Mouse (Mus musculus): ENCODE results near the gene Cuedc2. TPM values are rescaled to one million over a fixed set of nuclear protein-coding genes. Genes with fewer than 3 reads are reported as not detected.

Gene Cuedc2
- polyA plus RNA-seq, 1 experiment from 2014 or later: 359 TPM

DNA sequence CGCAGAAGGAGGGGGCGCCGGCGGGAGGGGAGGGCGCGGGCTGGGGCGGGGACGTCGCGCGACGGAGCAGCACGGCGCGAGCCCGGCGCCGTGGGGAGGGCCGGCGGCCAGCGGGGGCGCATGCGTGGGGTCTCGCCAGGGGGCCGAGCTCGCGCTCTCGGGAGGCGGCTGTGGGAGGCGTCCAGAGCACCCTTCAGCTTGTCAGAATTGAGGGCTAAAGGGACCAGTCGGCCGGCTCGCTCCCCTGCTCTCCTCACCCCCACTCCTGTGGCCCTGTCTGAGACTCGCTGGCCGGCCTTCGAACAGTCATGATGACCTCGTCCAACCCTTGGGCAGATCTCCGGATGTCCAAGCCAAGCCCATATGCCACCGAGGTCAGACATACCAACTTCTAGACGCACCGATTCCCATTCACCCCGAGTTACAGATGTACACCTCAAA is 20.5 kb downstream of the Cuedc2 start:
- Histone ChIP-seq H3K9ac (replicated peaks; ENCODE audit: low read depth, low read length) (peak overlapping the region; percentile 70), H3K36me3 (ENCODE audit: control insufficient read depth, insufficient read depth, low read length) (peaks cover 5% of the 10 kb centered on the region; the same call in 1 of the 2 replicates), H3K4me1 (ENCODE audit: control insufficient read depth, insufficient read depth, low read length) (peaks cover 46% of the 10 kb centered on the region), H3K27ac (ENCODE audit: low read depth, low read length) (peak overlapping the region; percentile 35; the same call in 1 of the 2 replicates), H3K9me3 (ENCODE audit: control insufficient read depth, low read length) (no peaks in the 10 kb centered on the region), H3K27me3 (ENCODE audit: control insufficient read depth, insufficient read depth, low read length) (peaks cover 39% of the 10 kb centered on the region), H3K4me2 (ENCODE audit: low read depth, low read length) (peak overlapping the region; percentile 84), H3K4me3 (ENCODE audit: low read depth, low read length) (peak overlapping the region; percentile 50)
- peak; percentile 12; the same call in 1 of the 2 replicates for ATAC-seq (ENCODE audit: low read depth)
- 2% methylated on average over 35 of the region's 42 CpGs for WGBS

DNA sequence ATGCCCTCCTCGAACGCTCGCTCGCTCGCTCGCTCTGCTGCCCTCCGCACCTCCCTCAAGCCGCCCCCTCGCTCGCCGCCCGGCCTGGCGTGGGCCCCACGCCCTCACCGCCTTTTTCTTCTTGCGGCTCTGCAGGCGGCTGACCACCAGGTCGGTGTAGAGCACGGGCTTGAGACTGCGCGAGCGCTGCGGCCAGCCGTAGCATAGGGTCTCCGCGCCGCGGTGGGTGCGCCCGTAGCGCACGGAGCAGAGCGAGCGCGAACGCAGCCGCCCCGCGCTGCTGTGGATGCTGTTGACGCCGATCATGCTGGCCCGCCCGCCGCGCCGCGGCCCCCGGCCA is 21.0 kb downstream of the Cuedc2 start:
- peaks cover 39% of the 10 kb centered on the region for H3K27me3 ChIP-seq (ENCODE audit: control insufficient read depth, insufficient read depth, low read length)
- 1% methylated on average over 47 of the region's 48 CpGs for WGBS
- peak overlapping the region; percentile 35; the same call in 1 of the 2 replicates for H3K27ac ChIP-seq (ENCODE audit: low read depth, low read length)
- H3K36me3 ChIP-seq (ENCODE audit: control insufficient read depth, insufficient read depth, low read length): peaks cover 10% of the 10 kb centered on the region
- no peaks in the 10 kb centered on the region for H3K9me3 ChIP-seq (ENCODE audit: control insufficient read depth, low read length)
- H3K4me3 ChIP-seq (ENCODE audit: low read depth, low read length): peak overlapping the region; percentile 50
- peak overlapping the region; percentile 84 for H3K4me2 ChIP-seq (ENCODE audit: low read depth, low read length)
- H3K9ac ChIP-seq (replicated peaks; ENCODE audit: low read depth, low read length): peak overlapping the region; percentile 70
- peak; percentile 36; the same call in 1 of the 2 replicates for ATAC-seq (ENCODE audit: low read depth)
- peaks cover 45% of the 10 kb centered on the region for H3K4me1 ChIP-seq (ENCODE audit: control insufficient read depth, insufficient read depth, low read length)

DNA sequence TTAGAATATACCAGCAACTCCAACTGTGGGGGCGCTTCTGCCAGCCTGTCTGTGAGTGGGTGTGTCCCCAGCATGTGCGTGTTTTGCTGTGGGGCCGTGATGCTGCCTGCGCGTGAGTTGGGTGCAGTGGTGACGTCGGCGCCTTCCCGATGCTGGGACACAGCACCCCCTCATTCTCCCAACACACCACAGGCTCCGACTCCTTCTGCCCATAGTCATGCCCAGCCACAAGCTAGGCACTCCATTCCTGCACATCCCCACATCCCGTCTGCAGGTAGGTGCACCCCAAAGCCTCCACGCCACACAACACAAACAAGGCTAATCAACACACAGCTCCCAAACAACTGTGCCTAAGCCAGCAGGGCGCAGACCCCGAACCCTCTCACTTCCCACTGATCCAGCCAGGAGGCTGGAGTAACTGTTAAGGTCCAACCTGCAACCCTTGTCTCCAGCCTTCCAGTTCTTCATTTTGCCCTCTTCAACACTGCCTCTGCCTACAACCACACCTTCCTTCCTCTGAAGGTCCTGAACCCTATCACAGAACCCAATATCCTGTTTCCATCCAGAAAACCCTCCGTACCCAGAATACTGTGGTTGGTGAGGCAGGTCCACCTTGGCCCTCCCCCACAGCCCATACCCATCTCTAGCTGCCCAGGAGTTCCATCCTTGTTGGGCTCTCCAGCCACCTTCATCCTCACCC is 21.5 kb downstream of the Cuedc2 start:
- peak overlapping the region; percentile 35; the same call in 1 of the 2 replicates for H3K27ac ChIP-seq (ENCODE audit: low read depth, low read length)
- no peaks in the 10 kb centered on the region for H3K9me3 ChIP-seq (ENCODE audit: control insufficient read depth, low read length)
- H3K4me1 ChIP-seq (ENCODE audit: control insufficient read depth, insufficient read depth, low read length): peaks cover 40% of the 10 kb centered on the region
- peak overlapping the region; percentile 84 for H3K4me2 ChIP-seq (ENCODE audit: low read depth, low read length)
- ATAC-seq (ENCODE audit: low read depth): peak; percentile 5; the same call in 1 of the 2 replicates
- peak overlapping the region; percentile 50 for H3K4me3 ChIP-seq (ENCODE audit: low read depth, low read length)
- WGBS: 29% methylated on average over 15 of the region's 15 CpGs
- H3K36me3 ChIP-seq (ENCODE audit: control insufficient read depth, insufficient read depth, low read length): peaks cover 12% of the 10 kb centered on the region
- H3K27me3 ChIP-seq (ENCODE audit: control insufficient read depth, insufficient read depth, low read length): peaks cover 39% of the 10 kb centered on the region
- H3K9ac ChIP-seq (replicated peaks; ENCODE audit: low read depth, low read length): peak overlapping the region; percentile 70

DNA sequence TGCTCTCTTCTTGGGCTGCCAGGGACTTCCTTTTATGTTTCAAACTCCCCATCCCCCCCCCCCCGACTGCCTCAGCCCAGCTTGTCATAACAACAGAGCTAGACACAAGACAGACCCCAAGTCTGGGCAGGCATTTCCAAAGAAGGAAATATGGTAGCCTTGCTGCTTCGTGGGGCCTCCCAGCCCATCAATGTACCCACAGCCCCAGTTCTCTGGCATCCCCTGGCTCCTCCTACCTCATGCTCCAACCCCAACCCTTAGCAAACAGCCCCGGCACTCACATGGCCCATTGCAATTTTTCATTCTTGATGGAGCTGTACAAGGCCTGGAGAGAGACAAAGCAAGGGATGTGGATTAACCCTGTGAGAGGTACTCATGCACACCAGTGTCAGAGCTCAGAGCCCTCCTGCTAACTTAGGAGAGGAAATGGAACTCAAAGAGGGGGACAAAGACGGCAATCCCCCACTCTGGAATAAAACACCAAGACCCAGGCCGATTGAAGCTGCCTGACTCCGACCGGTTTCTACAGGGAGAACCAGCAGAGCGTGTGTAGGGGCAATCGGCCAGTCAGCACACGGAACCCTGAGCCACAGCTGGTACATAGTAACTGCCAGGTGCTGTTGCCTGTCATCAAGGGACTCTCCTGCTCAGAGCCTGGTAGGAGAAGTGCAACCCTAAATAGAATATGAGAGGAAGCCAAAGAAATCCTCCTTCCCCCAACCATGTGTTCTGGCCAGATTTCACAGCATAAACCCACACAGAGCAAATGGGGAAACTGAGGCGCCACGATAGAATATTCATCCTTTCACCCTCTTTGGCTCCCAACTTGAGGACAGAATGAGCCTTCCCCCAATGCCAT is 22.5 kb downstream of the Cuedc2 start:
- Histone ChIP-seq H3K9ac (replicated peaks; ENCODE audit: low read depth, low read length) (no peak overlapping the region), H3K4me3 (ENCODE audit: low read depth, low read length) (peak overlapping the region; percentile 50; the same call in 1 of the 2 replicates), H3K27ac (ENCODE audit: low read depth, low read length) (no peak overlapping the region), H3K4me1 (ENCODE audit: control insufficient read depth, insufficient read depth, low read length) (peaks cover 30% of the 10 kb centered on the region), H3K36me3 (ENCODE audit: control insufficient read depth, insufficient read depth, low read length) (peaks cover 12% of the 10 kb centered on the region), H3K27me3 (ENCODE audit: control insufficient read depth, insufficient read depth, low read length) (peaks cover 39% of the 10 kb centered on the region), H3K4me2 (ENCODE audit: low read depth, low read length) (peak overlapping the region; percentile 84), H3K9me3 (ENCODE audit: control insufficient read depth, low read length) (no peaks in the 10 kb centered on the region)
- no peak for ATAC-seq (ENCODE audit: low read depth)
- 48% methylated on average over 12 of the region's 12 CpGs for WGBS

DNA sequence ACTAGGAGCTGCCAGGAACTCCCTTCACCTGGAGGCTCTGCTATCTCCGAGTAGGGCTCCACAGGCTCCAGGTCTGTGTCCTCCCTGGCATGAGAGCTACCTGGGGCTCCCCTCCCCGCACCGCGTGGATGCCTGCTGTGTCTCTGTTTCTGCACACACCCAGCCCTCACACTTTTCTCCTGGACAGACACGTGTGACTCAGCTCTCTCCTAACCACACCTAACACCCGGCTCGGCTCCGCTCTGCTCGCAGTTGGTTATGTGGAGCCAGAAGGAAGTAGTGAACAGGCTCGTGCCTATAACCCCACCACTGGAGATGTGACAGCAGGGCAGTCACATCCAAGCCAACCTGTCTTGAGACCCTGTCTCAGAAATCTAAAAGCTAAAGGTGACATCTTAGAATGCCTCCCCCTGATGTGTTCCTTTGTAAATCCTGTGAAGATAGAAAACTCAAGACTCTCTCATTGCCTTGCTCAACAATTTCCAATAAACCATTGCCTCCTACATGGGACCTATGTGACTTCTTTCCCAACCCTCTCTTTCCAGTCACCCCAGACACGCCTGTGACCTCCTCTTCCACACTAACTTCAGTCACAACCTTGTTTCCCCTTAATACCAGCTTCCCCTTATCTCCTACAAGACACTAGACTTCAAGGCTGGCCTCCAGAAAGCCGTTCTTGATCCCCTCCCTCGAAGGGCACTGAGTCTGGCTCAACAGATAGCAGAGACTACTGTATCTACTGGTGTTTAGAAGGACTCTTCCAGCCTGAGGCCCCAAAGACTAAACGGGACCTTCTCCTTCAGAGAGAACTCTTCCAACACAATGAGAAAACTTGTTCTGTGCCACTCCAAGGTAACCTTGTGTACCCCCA is 23.4 kb downstream of the Cuedc2 start:
- Histone ChIP-seq H3K9me3 (ENCODE audit: control insufficient read depth, low read length) (no peaks in the 10 kb centered on the region), H3K4me2 (ENCODE audit: low read depth, low read length) (no peak overlapping the region), H3K9ac (replicated peaks; ENCODE audit: low read depth, low read length) (no peak overlapping the region), H3K4me1 (ENCODE audit: control insufficient read depth, insufficient read depth, low read length) (peaks cover 29% of the 10 kb centered on the region), H3K27me3 (ENCODE audit: control insufficient read depth, insufficient read depth, low read length) (peaks cover 39% of the 10 kb centered on the region), H3K4me3 (ENCODE audit: low read depth, low read length) (no peak overlapping the region), H3K27ac (ENCODE audit: low read depth, low read length) (no peak overlapping the region), H3K36me3 (ENCODE audit: control insufficient read depth, insufficient read depth, low read length) (peaks cover 12% of the 10 kb centered on the region)
- ATAC-seq (ENCODE audit: low read depth): no peak
- 43% methylated on average over 14 of the region's 14 CpGs for WGBS

DNA sequence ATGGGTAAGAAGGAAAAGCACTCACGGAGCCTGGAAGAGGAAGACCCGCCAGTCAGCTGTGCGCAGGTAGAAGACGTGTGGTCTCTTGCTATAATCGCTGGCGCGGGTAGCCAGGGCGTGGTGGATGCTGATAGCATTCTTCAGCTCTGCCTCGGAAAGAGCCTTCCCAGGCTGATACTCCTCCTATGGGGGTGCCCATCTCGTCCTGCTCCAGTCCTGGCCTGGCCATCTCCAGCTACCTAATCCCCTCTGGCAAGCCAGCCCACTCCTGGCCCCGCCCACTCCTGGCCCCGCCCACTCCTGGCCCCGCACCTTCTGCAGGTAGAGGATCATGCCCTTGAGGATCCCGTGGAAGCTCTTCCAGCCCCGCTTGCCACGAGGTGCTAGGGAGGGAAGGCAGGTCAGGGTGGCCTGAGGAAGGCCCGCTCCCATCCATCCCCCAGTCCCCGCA is 24.3 kb downstream of the Cuedc2 start:
- ATAC-seq (ENCODE audit: low read depth): no peak
- H3K4me2 ChIP-seq (ENCODE audit: low read depth, low read length): no peak overlapping the region
- 20% methylated on average over 15 of the region's 18 CpGs for WGBS
- H3K4me3 ChIP-seq (ENCODE audit: low read depth, low read length): no peak overlapping the region
- peaks cover 27% of the 10 kb centered on the region for H3K4me1 ChIP-seq (ENCODE audit: control insufficient read depth, insufficient read depth, low read length)
- H3K27me3 ChIP-seq (ENCODE audit: control insufficient read depth, insufficient read depth, low read length): peaks cover 39% of the 10 kb centered on the region
- H3K36me3 ChIP-seq (ENCODE audit: control insufficient read depth, insufficient read depth, low read length): peaks cover 12% of the 10 kb centered on the region
- no peak overlapping the region for H3K27ac ChIP-seq (ENCODE audit: low read depth, low read length)
- no peak overlapping the region for H3K9ac ChIP-seq (replicated peaks; ENCODE audit: low read depth, low read length)
- no peaks in the 10 kb centered on the region for H3K9me3 ChIP-seq (ENCODE audit: control insufficient read depth, low read length)

DNA sequence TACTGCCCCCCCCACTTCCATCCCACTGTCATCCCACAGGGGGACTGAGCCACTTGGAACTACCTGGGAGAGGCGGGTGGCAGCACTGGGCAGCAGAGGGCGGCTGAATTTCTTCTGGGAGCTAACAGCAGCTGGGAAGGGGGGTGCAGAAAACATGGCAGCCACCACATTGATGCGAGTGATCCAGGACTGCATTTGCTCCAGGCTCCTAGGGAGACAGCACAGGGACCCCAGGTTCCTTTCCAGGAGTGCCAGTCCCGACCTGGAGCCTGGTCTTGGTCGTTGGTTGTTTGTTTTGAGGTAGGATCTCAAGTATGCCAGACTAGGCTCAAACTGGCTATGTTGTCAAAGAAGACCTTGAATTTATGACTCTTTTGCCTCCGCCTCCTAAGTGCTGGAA is 24.9 kb downstream of the Cuedc2 start:
- no peak overlapping the region for H3K9ac ChIP-seq (replicated peaks; ENCODE audit: low read depth, low read length)
- 73% methylated on average over 6 of the region's 6 CpGs for WGBS
- H3K27ac ChIP-seq (ENCODE audit: low read depth, low read length): no peak overlapping the region
- no peak overlapping the region for H3K4me2 ChIP-seq (ENCODE audit: low read depth, low read length)
- no peak for ATAC-seq (ENCODE audit: low read depth)
- H3K27me3 ChIP-seq (ENCODE audit: control insufficient read depth, insufficient read depth, low read length): peaks cover 39% of the 10 kb centered on the region
- peaks cover 27% of the 10 kb centered on the region; the same call in 1 of the 2 replicates for H3K4me1 ChIP-seq (ENCODE audit: control insufficient read depth, insufficient read depth, low read length)
- H3K36me3 ChIP-seq (ENCODE audit: control insufficient read depth, insufficient read depth, low read length): peaks cover 12% of the 10 kb centered on the region
- no peaks in the 10 kb centered on the region for H3K9me3 ChIP-seq (ENCODE audit: control insufficient read depth, low read length)
- no peak overlapping the region for H3K4me3 ChIP-seq (ENCODE audit: low read depth, low read length)

DNA sequence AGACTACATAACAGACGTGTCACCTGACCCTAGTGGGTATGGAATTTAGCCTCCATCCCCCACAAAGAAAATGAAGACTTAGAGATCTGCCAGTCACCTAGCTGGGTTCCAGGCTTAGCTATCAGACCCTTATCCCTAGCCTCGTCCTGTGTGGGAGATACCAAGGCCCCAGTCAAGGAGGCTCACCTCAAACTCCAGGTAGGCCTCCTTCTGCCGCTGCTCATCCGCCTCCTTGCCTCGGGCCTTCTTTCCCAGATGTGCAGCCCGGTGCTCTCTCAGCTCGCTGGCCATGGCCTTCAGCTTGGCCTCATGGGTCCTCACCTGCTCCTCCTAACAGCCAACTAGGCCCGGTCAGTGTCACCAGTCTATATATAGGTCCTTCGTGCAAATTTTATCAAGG is 25.4 kb downstream of the Cuedc2 start:
- H3K4me2 ChIP-seq (ENCODE audit: low read depth, low read length): no peak overlapping the region
- H3K36me3 ChIP-seq (ENCODE audit: control insufficient read depth, insufficient read depth, low read length): peaks cover 12% of the 10 kb centered on the region
- H3K9ac ChIP-seq (replicated peaks; ENCODE audit: low read depth, low read length): no peak overlapping the region
- ATAC-seq (ENCODE audit: low read depth): no peak
- no peak overlapping the region for H3K4me3 ChIP-seq (ENCODE audit: low read depth, low read length)
- 88% methylated on average over 9 of the region's 9 CpGs for WGBS
- H3K9me3 ChIP-seq (ENCODE audit: control insufficient read depth, low read length): no peaks in the 10 kb centered on the region
- H3K4me1 ChIP-seq (ENCODE audit: control insufficient read depth, insufficient read depth, low read length): peaks cover 22% of the 10 kb centered on the region; the same call in 1 of the 2 replicates
- no peak overlapping the region for H3K27ac ChIP-seq (ENCODE audit: low read depth, low read length)
- peaks cover 42% of the 10 kb centered on the region for H3K27me3 ChIP-seq (ENCODE audit: control insufficient read depth, insufficient read depth, low read length)
